Mouse (Mus musculus): ENCODE measurements around the gene Cdk14. TPM values are rescaled to one million over a fixed set of nuclear protein-coding genes. Genes with fewer than 3 reads are reported as not detected.

Gene Cdk14
- polyA plus RNA-seq, 1 experiment: 83.4 TPM

DNA sequence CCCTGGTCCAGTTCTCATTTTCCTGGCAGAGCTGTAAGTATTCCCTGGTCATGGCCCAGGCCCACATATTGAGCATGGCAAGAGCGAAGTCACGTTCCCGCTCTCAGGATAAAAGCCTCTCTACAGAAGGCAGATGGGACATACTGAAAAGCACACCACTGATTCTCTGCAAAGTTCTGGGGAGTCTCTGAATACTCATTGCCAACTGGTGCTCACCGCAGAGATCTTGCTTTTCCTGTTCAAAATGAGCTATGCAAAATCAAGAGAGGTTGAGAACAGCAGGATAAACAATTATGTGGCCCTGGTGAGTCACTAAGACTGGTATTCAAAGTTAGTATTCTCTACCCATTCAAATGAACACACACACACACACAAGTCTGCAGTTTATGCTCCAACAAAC, 212.1 kb downstream of the Cdk14 start:
- H3K27ac ChIP-seq (ENCODE audit: insufficient read depth, low read depth, low read length): no peak overlapping the region
- no peak overlapping the region for H3K4me3 ChIP-seq (ENCODE audit: insufficient read depth, low read depth, low read length)
- peaks cover 11% of the 10 kb centered on the region for H3K4me1 ChIP-seq (ENCODE audit: control insufficient read depth, insufficient read depth, low read length)
- TF ChIP-seq POLR2A (IDR thresholded peaks at IDR 0.05; ENCODE audit: insufficient read depth, low read depth, low read length) (no peak), CTCF (IDR thresholded peaks at IDR 0.05; ENCODE audit: insufficient read depth, low read depth, low read length) (no peak)
- WGBS: 48% methylated on average over 4 of the region's 4 CpGs

DNA sequence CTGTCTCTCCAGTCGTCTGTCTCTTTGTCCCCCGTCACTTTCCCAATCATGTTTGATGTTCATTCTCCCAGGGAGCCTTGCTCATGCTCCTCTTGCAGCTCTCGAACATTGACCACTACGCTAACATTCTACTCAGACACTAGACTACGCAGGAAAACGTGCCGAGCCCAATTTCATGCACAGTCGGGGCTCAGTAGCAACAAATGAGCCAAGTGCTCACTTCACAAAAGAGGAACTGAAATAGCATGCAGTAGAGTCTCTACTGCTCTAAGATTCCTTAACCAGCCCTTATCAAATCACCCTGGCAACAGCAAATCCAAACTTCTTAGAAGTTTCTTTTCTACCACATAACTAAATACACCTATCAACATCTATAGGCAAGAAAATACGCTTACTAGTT, 214.1 kb downstream of the Cdk14 start:
- no peak overlapping the region for H3K27ac ChIP-seq (ENCODE audit: insufficient read depth, low read depth, low read length)
- no peak for TF ChIP-seq CTCF (IDR thresholded peaks at IDR 0.05; ENCODE audit: insufficient read depth, low read depth, low read length)
- no peak for TF ChIP-seq POLR2A (IDR thresholded peaks at IDR 0.05; ENCODE audit: insufficient read depth, low read depth, low read length)
- WGBS: 55% methylated on average over 9 of the region's 9 CpGs
- peaks cover 9% of the 10 kb centered on the region for H3K4me1 ChIP-seq (ENCODE audit: control insufficient read depth, insufficient read depth, low read length)
- H3K4me3 ChIP-seq (ENCODE audit: insufficient read depth, low read depth, low read length): no peak overlapping the region

DNA sequence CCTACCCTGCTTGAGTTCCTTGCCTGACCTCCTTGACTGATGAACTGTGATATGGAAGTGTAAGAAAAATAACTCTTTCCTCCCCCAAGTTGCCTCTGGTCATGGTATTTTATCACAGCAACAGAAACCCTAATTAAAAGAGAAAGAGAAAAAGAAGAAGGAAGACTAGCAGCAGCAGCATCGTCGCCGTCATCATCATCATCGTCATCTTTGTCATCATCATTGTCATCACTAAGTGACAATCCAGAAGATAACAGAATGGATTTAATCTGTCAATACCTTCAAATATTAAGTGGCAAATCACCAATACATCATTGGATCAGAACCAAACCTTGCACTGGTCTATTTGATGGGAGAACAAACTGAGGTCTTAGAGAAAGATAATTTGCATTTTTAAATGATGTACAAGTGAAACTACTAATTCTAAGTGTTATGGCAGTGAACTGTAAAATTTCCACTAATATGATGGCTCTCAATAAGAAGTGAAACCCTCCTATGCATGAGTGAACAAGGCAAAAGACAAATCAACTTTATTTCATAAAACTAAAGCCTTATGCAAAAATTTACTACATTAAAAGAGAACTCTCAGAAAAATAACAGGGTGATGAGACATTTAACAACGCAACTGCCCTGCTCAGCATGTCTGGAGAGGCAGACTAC, 225.4 kb downstream of the Cdk14 start:
- no peak overlapping the region for H3K4me3 ChIP-seq (ENCODE audit: insufficient read depth, low read depth, low read length)
- 0 out of 2 replicates have a peak, but pooled peaks cover 3% of the 10 kb centered on the region for H3K4me1 ChIP-seq (ENCODE audit: control insufficient read depth, insufficient read depth, low read length)
- TF ChIP-seq POLR2A (IDR thresholded peaks at IDR 0.05; ENCODE audit: insufficient read depth, low read depth, low read length) (no peak), CTCF (IDR thresholded peaks at IDR 0.05; ENCODE audit: insufficient read depth, low read depth, low read length) (no peak)
- WGBS: 87% methylated on average over 5 of the region's 5 CpGs
- no peak overlapping the region for H3K27ac ChIP-seq (ENCODE audit: insufficient read depth, low read depth, low read length)

DNA sequence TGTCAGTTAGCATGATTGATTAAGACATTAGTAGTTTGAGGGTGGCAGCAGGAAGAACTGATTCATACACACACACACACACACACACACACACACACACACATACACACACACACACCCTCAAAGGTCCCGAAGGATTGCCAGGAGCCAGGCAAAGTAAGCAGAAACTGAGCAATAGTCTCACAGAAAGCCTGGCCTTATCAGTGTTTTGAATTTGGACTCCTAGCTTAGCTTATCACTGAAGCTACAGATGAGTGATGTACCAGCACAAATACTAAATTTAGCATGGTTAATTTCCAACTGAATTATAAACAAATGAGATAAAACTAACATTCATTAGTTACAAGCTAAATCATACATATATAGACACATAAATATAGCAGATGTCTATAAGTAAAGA, 230.5 kb downstream of the Cdk14 start:
- H3K27ac ChIP-seq (ENCODE audit: insufficient read depth, low read depth, low read length): no peak overlapping the region
- WGBS: 58% methylated on average over 1 of the region's 1 CpGs
- H3K4me1 ChIP-seq (ENCODE audit: control insufficient read depth, insufficient read depth, low read length): no peaks in the 10 kb centered on the region
- no peak overlapping the region for H3K4me3 ChIP-seq (ENCODE audit: insufficient read depth, low read depth, low read length)
- no peak for TF ChIP-seq POLR2A (IDR thresholded peaks at IDR 0.05; ENCODE audit: insufficient read depth, low read depth, low read length)
- TF ChIP-seq CTCF (IDR thresholded peaks at IDR 0.05; ENCODE audit: insufficient read depth, low read depth, low read length): no peak

DNA sequence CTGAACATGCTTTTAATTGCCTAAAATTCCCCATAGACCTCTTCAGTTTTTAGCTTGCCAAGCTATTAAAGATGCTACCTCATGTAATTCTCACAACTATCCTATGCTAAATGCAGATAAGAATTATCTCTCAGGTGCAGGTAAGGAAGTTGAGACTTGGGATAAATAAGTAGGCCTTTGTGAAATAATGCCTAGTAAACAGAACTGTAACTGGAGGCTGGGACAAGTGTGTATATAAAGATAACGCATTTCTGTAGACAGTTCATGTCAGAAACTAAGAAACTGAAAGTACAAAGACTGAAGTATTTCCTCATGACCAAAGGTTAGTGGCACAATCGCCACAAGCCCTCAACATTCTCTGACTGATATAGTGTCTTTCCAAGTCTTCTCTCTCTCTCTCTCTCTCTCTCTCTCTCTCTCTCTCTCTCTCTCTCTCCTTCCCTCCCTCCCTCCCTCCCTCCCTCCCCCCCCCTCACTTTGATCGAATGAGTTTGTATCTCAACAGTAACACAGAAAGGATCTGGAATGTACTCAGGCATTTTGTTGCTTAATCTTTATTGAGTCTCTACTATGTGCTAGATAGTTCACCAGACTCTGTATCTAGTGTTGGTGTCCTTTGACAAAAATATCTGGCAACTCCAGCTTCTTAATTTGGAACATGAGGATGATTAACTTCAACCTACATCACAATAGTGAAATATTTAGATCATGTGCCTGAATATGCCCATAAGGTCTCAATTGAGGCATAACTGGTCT, 233.9 kb downstream of the Cdk14 start:
- H3K4me3 ChIP-seq (ENCODE audit: insufficient read depth, low read depth, low read length): no peak overlapping the region
- H3K4me1 ChIP-seq (ENCODE audit: control insufficient read depth, insufficient read depth, low read length): no peaks in the 10 kb centered on the region
- TF ChIP-seq POLR2A (IDR thresholded peaks at IDR 0.05; ENCODE audit: insufficient read depth, low read depth, low read length) (no peak), CTCF (IDR thresholded peaks at IDR 0.05; ENCODE audit: insufficient read depth, low read depth, low read length) (no peak)
- H3K27ac ChIP-seq (ENCODE audit: insufficient read depth, low read depth, low read length): no peak overlapping the region
- 81% methylated on average over 3 of the region's 3 CpGs for WGBS

DNA sequence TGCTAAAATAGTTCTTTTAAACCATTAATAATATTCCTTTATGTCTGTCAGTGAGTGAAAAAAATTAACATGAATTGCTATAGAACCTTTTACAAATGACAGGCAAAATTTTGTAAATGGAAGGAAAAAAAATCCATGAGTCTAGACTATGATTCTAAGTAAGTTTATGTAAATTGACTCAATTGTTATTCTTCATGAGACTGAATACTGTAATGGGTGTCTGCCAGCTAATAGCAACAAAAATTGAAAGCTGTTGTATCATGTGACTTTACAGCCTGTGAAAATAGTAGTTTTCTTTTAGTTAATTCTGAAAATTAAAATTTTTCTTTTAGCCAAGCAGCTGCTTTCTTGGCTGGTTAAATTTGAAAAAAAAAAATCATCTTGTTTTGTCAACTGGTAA, 234.6 kb downstream of the Cdk14 start:
- Histone ChIP-seq H3K4me1 (ENCODE audit: control insufficient read depth, insufficient read depth, low read length) (no peaks in the 10 kb centered on the region), H3K27ac (ENCODE audit: insufficient read depth, low read depth, low read length) (no peak overlapping the region), H3K4me3 (ENCODE audit: insufficient read depth, low read depth, low read length) (no peak overlapping the region)
- TF ChIP-seq CTCF (IDR thresholded peaks at IDR 0.05; ENCODE audit: insufficient read depth, low read depth, low read length) (no peak), POLR2A (IDR thresholded peaks at IDR 0.05; ENCODE audit: insufficient read depth, low read depth, low read length) (no peak)

DNA sequence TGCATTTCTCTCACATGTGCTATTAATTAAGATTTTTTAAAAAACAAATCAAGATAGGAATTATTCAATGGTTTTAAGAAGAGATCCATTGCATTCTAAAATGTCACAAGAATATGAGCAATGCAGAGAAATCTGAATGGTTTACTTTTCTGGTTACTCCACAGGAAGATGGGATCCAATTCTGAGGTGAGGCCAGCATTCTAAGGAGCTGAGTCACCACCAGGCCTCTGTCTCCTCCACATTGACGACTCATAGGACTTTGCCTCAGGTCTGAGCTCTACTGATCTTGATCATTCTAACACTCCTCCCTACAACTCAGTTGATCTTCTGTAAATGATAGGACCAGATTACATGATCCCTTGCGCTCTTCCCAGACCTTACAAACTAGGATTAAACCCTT, 239.4 kb downstream of the Cdk14 start:
- Histone ChIP-seq H3K4me1 (ENCODE audit: control insufficient read depth, insufficient read depth, low read length) (no peaks in the 10 kb centered on the region), H3K4me3 (ENCODE audit: insufficient read depth, low read depth, low read length) (no peak overlapping the region), H3K27ac (ENCODE audit: insufficient read depth, low read depth, low read length) (no peak overlapping the region)
- 73% methylated on average over 2 of the region's 2 CpGs for WGBS
- TF ChIP-seq CTCF (IDR thresholded peaks at IDR 0.05; ENCODE audit: insufficient read depth, low read depth, low read length) (no peak), POLR2A (IDR thresholded peaks at IDR 0.05; ENCODE audit: insufficient read depth, low read depth, low read length) (no peak)

DNA sequence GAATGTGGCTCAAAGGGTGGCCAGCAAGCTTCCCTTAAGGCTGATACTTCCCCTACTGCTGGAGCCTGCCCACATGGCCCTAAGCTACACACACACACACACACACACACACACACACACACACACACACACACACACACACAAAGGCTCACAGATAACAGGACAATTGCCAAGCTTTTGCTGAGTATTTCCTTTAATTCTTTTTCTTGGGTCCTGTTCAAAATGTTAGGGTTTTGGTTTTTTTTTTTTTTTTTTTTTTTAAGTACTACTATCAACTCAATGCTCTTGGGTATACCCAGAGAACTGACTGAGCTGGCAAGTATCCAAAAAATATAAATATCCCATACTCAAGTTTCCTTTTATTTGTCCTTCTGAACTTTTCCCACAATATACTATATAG, 239.8 kb downstream of the Cdk14 start:
- Histone ChIP-seq H3K27ac (ENCODE audit: insufficient read depth, low read depth, low read length) (no peak overlapping the region), H3K4me3 (ENCODE audit: insufficient read depth, low read depth, low read length) (no peak overlapping the region), H3K4me1 (ENCODE audit: control insufficient read depth, insufficient read depth, low read length) (no peaks in the 10 kb centered on the region)
- TF ChIP-seq POLR2A (IDR thresholded peaks at IDR 0.05; ENCODE audit: insufficient read depth, low read depth, low read length) (no peak), CTCF (IDR thresholded peaks at IDR 0.05; ENCODE audit: insufficient read depth, low read depth, low read length) (no peak)

DNA sequence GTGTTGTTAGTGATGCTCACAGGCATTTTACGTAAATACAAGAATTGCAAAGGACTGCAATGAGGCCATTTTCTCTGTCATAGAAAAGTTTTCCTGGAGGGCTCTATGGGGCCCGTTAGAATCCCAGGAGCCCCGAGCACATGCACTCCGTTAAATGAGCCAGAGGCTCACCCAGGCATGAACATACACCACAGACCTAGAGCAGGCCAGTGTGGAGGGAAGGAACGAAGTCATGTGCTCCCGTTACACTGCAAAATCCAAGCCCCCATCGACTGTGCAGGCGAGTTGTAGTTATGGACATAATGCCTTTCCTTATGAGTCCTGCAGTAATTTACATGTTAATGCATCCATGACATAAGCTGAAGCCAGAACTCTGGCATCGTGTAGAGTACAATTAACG, 244.1 kb downstream of the Cdk14 start:
- Histone ChIP-seq H3K27ac (ENCODE audit: insufficient read depth, low read depth, low read length) (no peak overlapping the region), H3K4me3 (ENCODE audit: insufficient read depth, low read depth, low read length) (no peak overlapping the region), H3K4me1 (ENCODE audit: control insufficient read depth, insufficient read depth, low read length) (no peaks in the 10 kb centered on the region)
- WGBS: 51% methylated on average over 10 of the region's 10 CpGs
- TF ChIP-seq CTCF (IDR thresholded peaks at IDR 0.05; ENCODE audit: insufficient read depth, low read depth, low read length) (no peak), POLR2A (IDR thresholded peaks at IDR 0.05; ENCODE audit: insufficient read depth, low read depth, low read length) (no peak)

Data from olfactory bulb, adult 2 months (tissue).